Mouse (Mus musculus): ENCODE measurements around the gene Pkd1l1. TPM values are rescaled to one million over a fixed set of nuclear protein-coding genes. Genes with fewer than 3 reads are reported as not detected.

Pkd1l1 gene
- polyA plus RNA-seq, 1 experiment from 2014 or later, result not detected

- peak; percentile 61 for ATAC-seq
- Histone ChIP-seq H3K36me3 (ENCODE audit: control insufficient read depth, insufficient read depth) (no peaks in the 10 kb centered on the region), H3K4me3 (ENCODE audit: low read depth, low read length) (no peak overlapping the region), H3K4me2 (replicated peaks; ENCODE audit: low read depth) (no peak overlapping the region), H3K4me1 (replicated peaks; ENCODE audit: control insufficient read depth, insufficient read depth, low read length) (no peaks in the 10 kb centered on the region), H3K27ac (ENCODE audit: low read depth, low read length) (no peak overlapping the region), H3K27me3 (replicated peaks; ENCODE audit: control insufficient read depth, insufficient read depth, low read length) (no peaks in the 10 kb centered on the region), H3K9ac (ENCODE audit: low read depth, low read length) (no peak overlapping the region), H3K9me3 (ENCODE audit: control insufficient read depth) (no peaks in the 10 kb centered on the region)
- WGBS, result 48% methylated on average over 3 of the region's 3 CpGs
- TF ChIP-seq CTCF (IDR thresholded peaks at IDR 0.05; ENCODE audit: low read depth), result no peak
These were observed 185.5 kb downstream of the Pkd1l1 start for GRCm38 (mm10) chr11:8787604-8788003.

- Histone ChIP-seq H3K4me2 (replicated peaks; ENCODE audit: low read depth) (no peak overlapping the region), H3K9me3 (ENCODE audit: control insufficient read depth) (no peaks in the 10 kb centered on the region), H3K27ac (ENCODE audit: low read depth, low read length) (no peak overlapping the region), H3K36me3 (ENCODE audit: control insufficient read depth, insufficient read depth) (no peaks in the 10 kb centered on the region), H3K27me3 (replicated peaks; ENCODE audit: control insufficient read depth, insufficient read depth, low read length) (no peaks in the 10 kb centered on the region), H3K4me3 (ENCODE audit: low read depth, low read length) (no peak overlapping the region), H3K9ac (ENCODE audit: low read depth, low read length) (no peak overlapping the region), H3K4me1 (replicated peaks; ENCODE audit: control insufficient read depth, insufficient read depth, low read length) (no peaks in the 10 kb centered on the region)
- no peak for TF ChIP-seq CTCF (IDR thresholded peaks at IDR 0.05; ENCODE audit: low read depth)
- no peak for ATAC-seq
- WGBS, result 81% methylated on average over 4 of the region's 4 CpGs
These were observed 188.7 kb downstream of the Pkd1l1 start for GRCm38 (mm10) chr11:8784413-8784812.

- Histone ChIP-seq H3K36me3 (ENCODE audit: control insufficient read depth, insufficient read depth) (no peaks in the 10 kb centered on the region), H3K9me3 (ENCODE audit: control insufficient read depth) (no peaks in the 10 kb centered on the region), H3K27me3 (replicated peaks; ENCODE audit: control insufficient read depth, insufficient read depth, low read length) (no peaks in the 10 kb centered on the region), H3K4me2 (replicated peaks; ENCODE audit: low read depth) (no peak overlapping the region), H3K9ac (ENCODE audit: low read depth, low read length) (no peak overlapping the region), H3K4me1 (replicated peaks; ENCODE audit: control insufficient read depth, insufficient read depth, low read length) (no peaks in the 10 kb centered on the region), H3K4me3 (ENCODE audit: low read depth, low read length) (no peak overlapping the region), H3K27ac (ENCODE audit: low read depth, low read length) (no peak overlapping the region)
- 69% methylated on average over 3 of the region's 3 CpGs for WGBS
- TF ChIP-seq CTCF (IDR thresholded peaks at IDR 0.05; ENCODE audit: low read depth), result no peak
- ATAC-seq, result no peak
These were observed 191.0 kb downstream of the Pkd1l1 start for GRCm38 (mm10) chr11:8782141-8782465.

- no peak overlapping the region for H3K27ac ChIP-seq (ENCODE audit: low read depth, low read length)
- no peaks in the 10 kb centered on the region for H3K9me3 ChIP-seq (ENCODE audit: control insufficient read depth)
- 50% methylated on average over 10 of the region's 10 CpGs for WGBS
These were observed 191.5 kb downstream of the Pkd1l1 start for GRCm38 (mm10) chr11:8781308-8782140.

GRCm38 (mm10) chr11:8779427-8779826 lies 193.6 kb downstream of the Pkd1l1 start:
- 45% methylated on average over 3 of the region's 3 CpGs for WGBS
- H3K27ac ChIP-seq (ENCODE audit: low read depth, low read length), result no peak overlapping the region
- H3K27me3 ChIP-seq (replicated peaks; ENCODE audit: control insufficient read depth, insufficient read depth, low read length), result no peaks in the 10 kb centered on the region
- ATAC-seq, result no peak
- no peak for TF ChIP-seq CTCF (IDR thresholded peaks at IDR 0.05; ENCODE audit: low read depth)
- H3K36me3 ChIP-seq (ENCODE audit: control insufficient read depth, insufficient read depth), result no peaks in the 10 kb centered on the region
- H3K9ac ChIP-seq (ENCODE audit: low read depth, low read length), result no peak overlapping the region
- H3K9me3 ChIP-seq (ENCODE audit: control insufficient read depth), result no peaks in the 10 kb centered on the region
- H3K4me1 ChIP-seq (replicated peaks; ENCODE audit: control insufficient read depth, insufficient read depth, low read length), result no peaks in the 10 kb centered on the region
- no peak overlapping the region for H3K4me3 ChIP-seq (ENCODE audit: low read depth, low read length)
- H3K4me2 ChIP-seq (replicated peaks; ENCODE audit: low read depth), result no peak overlapping the region

More at GRCm38 (mm10) chr11:8781308-8782140, 191.5 kb downstream of the Pkd1l1 start:
- no peak for TF ChIP-seq CTCF (IDR thresholded peaks at IDR 0.05; ENCODE audit: low read depth)
- Histone ChIP-seq H3K9ac (ENCODE audit: low read depth, low read length) (no peak overlapping the region; the same call in 1 of the 2 replicates), H3K36me3 (ENCODE audit: control insufficient read depth, insufficient read depth) (no peaks in the 10 kb centered on the region), H3K4me2 (replicated peaks; ENCODE audit: low read depth) (no peak overlapping the region), H3K4me3 (ENCODE audit: low read depth, low read length) (no peak overlapping the region), H3K4me1 (replicated peaks; ENCODE audit: control insufficient read depth, insufficient read depth, low read length) (no peaks in the 10 kb centered on the region), H3K27me3 (replicated peaks; ENCODE audit: control insufficient read depth, insufficient read depth, low read length) (no peaks in the 10 kb centered on the region)
- 0 out of 2 replicates have a peak, but pooled peaks have one; percentile 28 for ATAC-seq

Other genes with a start within 250 kb of the Pkd1l1 start
- gene Hus1, start 37.9 kb upstream of the Pkd1l1 start, polyA plus RNA-seq (2015; fragmentation: Nextera tagmentation; extraction: Ambion mirVana), result 3.7 and 4.5 TPM in 2 replicates
- 1.1 and 1.3 TPM in 2 replicates for gene Gm11992, start 75.3 kb upstream of the Pkd1l1 start, polyA plus RNA-seq (2015; fragmentation: Nextera tagmentation; extraction: Ambion mirVana)
- gene Sun3, start 75.7 kb upstream of the Pkd1l1 start, polyA plus RNA-seq (2015; fragmentation: Nextera tagmentation; extraction: Ambion mirVana), result 2.7 and 3.2 TPM in 2 replicates
- 5.6 and 6.6 TPM in 2 replicates for gene Upp1, start 144.8 kb upstream of the Pkd1l1 start, polyA plus RNA-seq (2015; fragmentation: Nextera tagmentation; extraction: Ambion mirVana)
- 0.86 and 1.1 TPM in 2 replicates for gene Abca13, start 218.7 kb upstream of the Pkd1l1 start, polyA plus RNA-seq (2015; fragmentation: Nextera tagmentation; extraction: Ambion mirVana)